Mouse (Mus musculus): ENCODE measurements at regions not wholly inside any gene's neighbourhood (a gene's known extent, or its start where the extent isn't known, plus 50 kb on each side); places are given as distances from the start of the nearest gene placed in this dataset.

DNA sequence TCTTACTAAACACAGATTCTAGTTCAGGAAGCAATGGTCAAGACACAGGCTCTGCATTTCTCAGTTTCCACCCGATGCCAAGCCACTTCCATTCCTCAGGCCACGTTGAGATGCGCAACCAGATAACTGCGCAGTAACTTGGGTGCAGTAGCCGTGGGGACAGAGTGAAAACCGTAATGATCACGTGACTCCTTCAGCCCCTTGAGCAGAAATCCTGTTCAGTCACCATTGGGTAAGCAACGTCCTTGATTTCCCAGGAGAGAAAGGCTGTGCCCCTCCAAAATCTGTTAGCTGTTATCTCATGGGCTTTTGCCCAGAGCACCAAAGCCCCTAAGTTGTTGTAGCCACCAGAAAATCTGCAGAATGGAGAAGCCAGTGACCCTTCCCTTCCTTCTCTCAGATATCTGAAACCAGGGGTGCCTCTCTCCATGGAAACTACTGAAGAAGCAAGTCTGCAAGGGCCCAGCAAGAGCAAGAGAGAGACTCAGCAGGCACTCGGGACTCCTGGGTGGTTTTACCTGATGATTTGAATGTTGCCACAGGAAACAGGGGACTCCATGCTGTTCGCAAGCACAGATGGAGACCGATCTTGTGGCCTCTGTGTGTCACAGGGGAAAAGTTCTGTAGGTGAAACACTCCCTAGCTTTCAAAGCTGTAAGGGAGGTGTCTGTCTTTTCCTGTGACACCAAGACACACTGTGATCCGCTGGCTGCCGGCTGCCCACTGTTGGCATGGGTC, 126.7 kb downstream of the Lmo4 start:
- DNase-seq (ENCODE audit: low spot score in 2 of 2), result no peak

GRCm38 (mm10) chr3:144069979-144070540, 135.0 kb downstream of the Lmo4 start:
- DNase-seq (ENCODE audit: low spot score in 2 of 2), result no peak

DNA sequence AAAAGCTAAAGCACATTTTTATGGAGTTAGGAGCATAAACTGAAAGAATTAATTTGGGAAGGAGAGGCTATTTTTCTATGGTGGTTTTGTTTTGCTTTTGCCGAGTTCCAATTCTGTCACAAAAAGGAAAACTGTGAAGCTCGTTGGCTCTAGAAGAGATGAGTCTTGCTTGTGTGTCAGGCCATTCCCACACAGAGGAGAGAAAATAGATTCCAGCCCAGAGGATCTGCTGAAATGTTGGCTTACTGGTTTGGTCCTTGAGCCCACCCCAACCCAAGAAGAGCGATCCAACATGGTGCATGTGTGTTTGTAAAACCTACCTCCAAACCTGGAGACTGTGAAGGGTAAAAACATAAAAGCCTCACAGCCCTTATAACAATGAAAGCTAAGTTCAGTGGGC, 138.0 kb downstream of the Lmo4 start:
- peak in 1 of 2 experiments; percentile 15 for DNase-seq (ENCODE audit: low spot score in 2 of 2)

GRCm38 (mm10) chr3:144058106-144058505, 146.9 kb downstream of the Lmo4 start:
- DNase-seq (ENCODE audit: low spot score in 2 of 2), result no peak

GRCm38 (mm10) chr3:144050341-144050740, 154.7 kb downstream of the Lmo4 start:
- DNase-seq (ENCODE audit: low spot score in 2 of 2), result no peak

DNA sequence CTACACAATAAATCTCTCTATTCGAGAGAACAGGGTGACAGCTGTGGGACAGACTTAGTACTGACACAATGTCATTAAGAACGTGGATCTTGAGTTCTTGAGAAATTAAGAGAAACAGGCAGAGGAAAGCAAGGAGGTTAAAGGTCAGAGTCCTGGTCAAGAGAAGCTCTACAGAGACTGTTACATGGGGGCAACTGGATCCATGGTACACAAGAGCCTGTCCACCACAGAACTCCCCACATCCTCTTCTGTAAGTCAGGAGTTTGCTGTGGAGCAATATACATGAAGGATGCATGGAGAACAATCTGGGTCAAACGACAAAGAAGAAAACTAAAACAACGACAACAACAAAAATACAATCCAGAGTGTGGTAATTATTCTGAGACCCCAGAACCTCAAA, 155.8 kb downstream of the Lmo4 start:
- DNase-seq (ENCODE audit: low spot score in 2 of 2), result no peak

DNA sequence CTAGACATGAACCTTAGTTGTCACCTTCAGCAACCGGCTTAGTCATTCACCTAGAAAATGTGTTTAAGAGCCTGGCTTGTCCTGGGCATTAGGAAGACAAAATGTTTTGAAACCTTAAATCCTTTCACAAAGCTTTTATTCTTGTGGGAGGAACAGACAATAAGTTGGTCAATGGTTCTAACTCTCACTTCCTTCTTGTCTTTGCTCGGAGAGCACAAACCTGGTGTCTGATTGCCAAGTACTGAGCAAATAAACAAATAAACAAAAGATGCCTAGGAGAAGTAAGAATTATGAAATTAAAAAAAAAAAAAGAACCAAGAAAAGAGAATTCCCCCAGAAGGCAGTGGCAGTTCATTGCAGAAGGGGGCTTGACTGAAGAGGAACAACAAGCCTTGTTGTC, 160.7 kb downstream of the Lmo4 start:
- DNase-seq (ENCODE audit: low spot score in 2 of 2), result no peak

DNA sequence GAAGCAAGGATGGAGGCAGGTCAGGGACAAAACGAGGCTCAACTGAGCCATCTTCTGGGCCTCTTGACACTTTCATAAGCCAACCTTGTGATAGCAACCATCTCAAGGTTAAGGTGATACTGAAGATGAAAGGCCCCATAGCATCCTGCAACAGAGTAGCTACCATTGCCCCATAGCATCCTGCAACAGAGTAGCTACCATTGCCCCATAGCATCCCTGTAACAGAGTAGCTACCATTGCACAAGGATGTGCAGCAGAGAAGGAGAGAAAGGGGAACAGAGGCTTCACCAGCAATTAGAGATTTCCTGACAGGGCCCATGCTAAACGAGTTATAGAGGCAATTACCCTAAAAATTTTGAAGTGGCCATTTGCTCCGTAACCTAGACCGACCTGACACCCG, 163.2 kb downstream of the Lmo4 start:
- DNase-seq (ENCODE audit: low spot score in 2 of 2), result no peak

GRCm38 (mm10) chr3:144039498-144039897, 165.5 kb downstream of the Lmo4 start:
- DNase-seq (ENCODE audit: low spot score in 2 of 2), result no peak

- no peak for DNase-seq (ENCODE audit: low spot score in 2 of 2)
These were observed 175.4 kb downstream of the Lmo4 start for GRCm38 (mm10) chr3:144029611-144030010.

DNA sequence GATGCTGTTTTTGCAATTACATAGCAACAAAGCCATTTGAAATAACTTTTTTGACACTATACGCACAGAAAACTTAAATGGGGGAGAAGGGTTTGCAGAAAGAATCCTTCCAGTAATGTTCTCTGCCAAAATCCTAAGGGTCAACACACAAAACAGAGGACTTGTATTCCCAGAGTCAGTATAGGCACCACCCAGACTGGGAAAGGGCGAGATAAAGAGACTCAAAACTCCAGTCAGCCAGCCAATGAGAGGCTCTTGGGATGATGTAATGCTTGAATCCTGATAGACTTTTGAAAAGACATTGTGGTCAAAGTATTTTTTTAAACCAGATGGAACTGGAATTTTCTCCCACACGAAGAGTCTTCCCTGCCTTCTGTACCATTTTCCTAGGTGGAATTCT, 175.9 kb downstream of the Lmo4 start:
- DNase-seq (ENCODE audit: low spot score in 2 of 2), result no peak

- DNase-seq (ENCODE audit: low spot score in 2 of 2), result no peak
These were observed 177.7 kb downstream of the Lmo4 start for GRCm38 (mm10) chr3:144027134-144027980.

DNA sequence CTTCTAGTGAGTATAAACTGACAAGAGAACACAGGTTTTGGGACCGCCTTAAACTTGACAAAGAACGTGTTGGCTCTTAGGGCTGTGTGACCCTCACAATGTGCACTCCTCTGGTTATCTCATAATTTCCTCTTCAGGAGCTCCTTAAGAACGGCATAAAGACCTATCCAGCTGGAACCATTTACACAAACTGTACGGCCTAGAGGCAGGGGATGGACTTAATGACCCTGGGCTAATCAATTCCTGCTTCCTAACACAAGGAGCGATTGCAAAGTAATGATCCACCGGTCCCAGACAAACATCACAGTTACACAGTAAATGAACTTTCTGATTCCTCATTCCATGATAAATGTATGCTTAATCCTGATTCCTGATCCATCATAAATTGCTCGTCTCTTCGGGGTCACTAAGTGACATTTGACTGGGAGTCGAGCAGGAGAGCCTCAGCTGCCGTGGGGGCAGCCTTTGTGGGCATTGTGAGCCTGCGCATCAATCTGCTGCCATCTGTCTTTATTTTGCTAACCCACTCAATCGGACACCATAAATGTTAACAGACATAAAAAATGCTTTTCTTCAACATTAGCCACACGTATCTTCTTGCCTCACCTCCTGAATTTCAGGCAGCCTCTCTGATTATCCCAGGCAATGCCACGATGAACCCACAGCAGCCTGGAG, 179.4 kb downstream of the Lmo4 start:
- no peak for DNase-seq (ENCODE audit: low spot score in 2 of 2)

- no peak for DNase-seq (ENCODE audit: low spot score in 2 of 2)
These were observed 180.8 kb downstream of the Lmo4 start for GRCm38 (mm10) chr3:144024216-144024615.

DNA sequence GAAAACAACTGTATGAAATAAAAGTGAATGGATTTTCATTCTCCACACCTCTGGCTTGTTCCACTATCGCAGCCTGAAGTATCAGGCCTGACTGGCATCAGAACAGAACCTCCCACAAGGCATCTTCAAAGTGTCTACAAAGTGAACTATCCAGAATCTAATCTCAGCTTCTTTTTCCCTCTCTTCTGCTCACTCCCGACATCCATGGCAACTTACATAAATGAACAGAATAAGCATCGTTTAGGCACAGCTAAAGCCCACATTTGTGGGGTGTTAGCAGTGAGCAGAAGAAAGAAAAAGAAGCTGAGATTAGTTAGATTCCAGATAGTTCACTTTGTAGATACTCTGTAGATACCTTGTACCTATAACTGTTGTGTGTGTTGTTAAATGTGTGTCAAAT, 182.0 kb downstream of the Lmo4 start:
- DNase-seq (ENCODE audit: low spot score in 2 of 2), result no peak

GRCm38 (mm10) chr3:144021969-144022368, 183.1 kb downstream of the Lmo4 start:
- DNase-seq (ENCODE audit: low spot score in 2 of 2), result no peak

GRCm38 (mm10) chr3:144020189-144020940, 184.7 kb downstream of the Lmo4 start:
- no peak for DNase-seq (ENCODE audit: low spot score in 2 of 2)

DNA sequence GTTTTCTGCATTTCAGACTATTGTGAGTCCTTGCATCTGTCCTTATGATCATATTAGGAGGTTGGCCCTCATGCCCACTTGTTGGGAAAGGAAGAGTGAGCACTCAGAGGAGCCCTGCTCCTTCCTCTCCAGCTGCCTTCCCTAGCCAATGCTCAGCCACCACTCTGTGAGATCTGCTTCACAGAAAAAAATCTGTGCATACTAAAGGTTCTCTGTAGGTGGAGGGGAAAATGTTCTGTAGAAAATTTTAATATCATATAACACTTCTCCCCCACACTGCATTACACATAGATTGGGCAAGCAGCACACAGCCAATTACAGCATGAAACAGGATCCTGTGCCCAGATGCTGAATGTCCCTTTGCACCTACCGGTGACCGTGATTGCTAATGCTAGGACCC, 185.7 kb downstream of the Lmo4 start:
- DNase-seq (ENCODE audit: low spot score in 2 of 2), result peak in 1 of 2 experiments; percentile 33

DNA sequence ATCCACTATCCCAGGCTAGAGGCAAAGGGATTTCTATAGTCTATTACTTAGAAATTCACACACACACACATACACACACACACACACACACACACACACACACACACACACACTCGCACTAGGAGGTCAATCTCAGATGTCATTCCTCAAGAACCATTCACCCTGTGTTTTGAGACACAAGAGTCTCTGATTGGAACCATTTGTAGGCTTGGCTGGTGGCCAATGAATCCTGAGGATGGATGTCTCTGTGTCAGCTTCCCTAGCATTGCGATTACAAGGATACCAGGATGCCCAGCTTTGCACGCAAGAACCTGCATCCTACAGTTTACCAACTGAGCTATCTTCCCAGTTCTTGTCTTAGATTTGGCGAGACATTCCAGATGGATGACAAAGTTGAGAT, 186.5 kb downstream of the Lmo4 start:
- no peak for DNase-seq (ENCODE audit: low spot score in 2 of 2)

DNA sequence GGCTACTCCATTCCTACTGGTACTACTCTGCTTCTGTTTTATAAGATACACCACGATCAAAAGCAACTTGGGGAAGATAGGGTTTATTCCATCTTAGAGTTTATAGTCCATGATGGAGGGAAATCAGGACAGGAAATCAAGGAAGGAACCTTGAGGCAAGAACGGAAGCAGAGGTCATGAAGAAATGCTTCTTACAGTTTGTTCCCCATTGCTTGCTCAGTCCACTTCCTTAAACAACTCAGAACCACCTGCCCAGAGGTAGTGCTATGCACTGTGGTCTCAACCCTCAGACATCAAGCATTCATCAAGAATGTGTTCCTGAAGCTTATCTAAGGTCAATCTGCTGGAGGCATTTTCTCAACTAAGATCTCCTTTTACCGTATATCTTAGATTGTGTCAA, 189.8 kb downstream of the Lmo4 start:
- DNase-seq (ENCODE audit: low spot score in 2 of 2), result no peak

GRCm38 (mm10) chr3:144013481-144014125, 191.4 kb downstream of the Lmo4 start:
- no peak for DNase-seq (ENCODE audit: low spot score in 2 of 2)

Measured in left cerebral cortex, adult 8-10 months (tissue).